Mouse (Mus musculus) stomach, postnatal 0 days (tissue): Measurements from ENCODE around the gene Slc2a8.

Experiments used
- CTCF ChIP-seq: IDR thresholded peaks from 2 replicates; pipeline ENCODE4 v1.5.1; 2016; ENCODE audit warnings: antibody characterized with exemption, low read depth, mild to moderate bottlenecking, moderate library complexity
- EP300 ChIP-seq: optimal IDR thresholded peaks from 2 replicates; pipeline ENCODE3; 2016; ENCODE audit warnings: antibody characterized with exemption

GRCm38 (mm10) chr2:32999752-33000151, 17.9 kb upstream of the Slc2a8 start:
- TF ChIP-seq CTCF (no peak), EP300 (no peak)
